Mouse (Mus musculus): ENCODE data around the gene Pex16. TPM values are rescaled to one million over a fixed set of nuclear protein-coding genes. Genes with fewer than 3 reads are reported as not detected.

The Pex16 gene
- polyA plus RNA-seq, 1 experiment from 2014 or later, result 18.6 TPM

GRCm38 (mm10) chr2:92371971-92372690, 2.3 kb upstream of the Pex16 start:
- H3K27ac ChIP-seq, result peak overlapping the region; percentile 73; the same call in 1 of the 2 replicates
- H3K4me3 ChIP-seq, result no peak overlapping the region
- 0 out of 2 replicates have a peak, but pooled peaks cover 3% of the 10 kb centered on the region for H3K36me3 ChIP-seq
- ATAC-seq (ENCODE audit: low FRiP score, low read depth), result no peak
- H3K4me2 ChIP-seq (replicated peaks), result peak overlapping the region; percentile 88
- H3K9me3 ChIP-seq, result no peaks in the 10 kb centered on the region
- 25% methylated on average over 10 of the region's 10 CpGs for WGBS
- H3K4me1 ChIP-seq, result peaks cover 67% of the 10 kb centered on the region
- H3K9ac ChIP-seq, result 0 out of 2 replicates have a peak overlapping the region, but pooled peaks have one; percentile 19
- peaks cover 34% of the 10 kb centered on the region for H3K27me3 ChIP-seq

GRCm38 (mm10) chr2:92372767-92373436, 1.6 kb upstream of the Pex16 start:
- 52% methylated on average over 9 of the region's 9 CpGs for WGBS
- peaks cover 61% of the 10 kb centered on the region for H3K4me1 ChIP-seq

GRCm38 (mm10) chr2:92373437-92373813, 1.1 kb upstream of the Pex16 start:
- no peak for ATAC-seq (ENCODE audit: low FRiP score, low read depth)

More at GRCm38 (mm10) chr2:92372767-92373436, 1.6 kb upstream of the Pex16 start:
- peaks cover 34% of the 10 kb centered on the region for H3K27me3 ChIP-seq
- no peak overlapping the region for H3K4me2 ChIP-seq (replicated peaks)
- no peak for ATAC-seq (ENCODE audit: low FRiP score, low read depth)
- no peaks in the 10 kb centered on the region for H3K9me3 ChIP-seq
- no peak overlapping the region for H3K4me3 ChIP-seq
- peak overlapping the region; percentile 44; the same call in 1 of the 2 replicates for H3K27ac ChIP-seq
- no peaks in the 10 kb centered on the region; the same call in 1 of the 2 replicates for H3K36me3 ChIP-seq
- 0 out of 2 replicates have a peak overlapping the region, but pooled peaks have one; percentile 19 for H3K9ac ChIP-seq

GRCm38 (mm10) chr2:92375099-92375623, 685 bp downstream of the Pex16 start:
- Histone ChIP-seq H3K36me3 (peaks cover 22% of the 10 kb centered on the region), H3K4me3 (peak overlapping the region; percentile 80), H3K27ac (peak overlapping the region; percentile 84), H3K9me3 (no peaks in the 10 kb centered on the region), H3K4me1 (peaks cover 50% of the 10 kb centered on the region), H3K9ac (peak overlapping the region; percentile 78), H3K27me3 (peaks cover 24% of the 10 kb centered on the region), H3K4me2 (replicated peaks) (peak overlapping the region; percentile 97)
- ATAC-seq (ENCODE audit: low FRiP score, low read depth), result peak; percentile 94
- WGBS, result under 1% methylated on average over 27 of the region's 29 CpGs

More at GRCm38 (mm10) chr2:92373437-92373813, 1.1 kb upstream of the Pex16 start:
- H3K27ac ChIP-seq, result peak overlapping the region; percentile 6; the same call in 1 of the 2 replicates
- peak overlapping the region; percentile 97; the same call in 1 of the 2 replicates for H3K4me2 ChIP-seq (replicated peaks)
- H3K36me3 ChIP-seq, result peaks cover 5% of the 10 kb centered on the region
- H3K27me3 ChIP-seq, result peaks cover 34% of the 10 kb centered on the region
- no peak overlapping the region for H3K4me3 ChIP-seq
- H3K4me1 ChIP-seq, result peaks cover 61% of the 10 kb centered on the region
- no peak overlapping the region for H3K9ac ChIP-seq
- WGBS, result 79% methylated on average over 11 of the region's 11 CpGs
- no peaks in the 10 kb centered on the region for H3K9me3 ChIP-seq

- no peak overlapping the region for H3K27ac ChIP-seq
- H3K9ac ChIP-seq, result peak overlapping the region; percentile 78
- WGBS, result 12% methylated on average over 10 of the region's 10 CpGs
- H3K27me3 ChIP-seq, result peaks cover 19% of the 10 kb centered on the region
- peak overlapping the region; percentile 97 for H3K4me2 ChIP-seq (replicated peaks)
- H3K4me1 ChIP-seq, result peaks cover 44% of the 10 kb centered on the region
- H3K9me3 ChIP-seq, result no peaks in the 10 kb centered on the region
- H3K36me3 ChIP-seq, result peaks cover 29% of the 10 kb centered on the region
- no peak for ATAC-seq (ENCODE audit: low FRiP score, low read depth)
- H3K4me3 ChIP-seq, result peak overlapping the region; percentile 80
These were observed 1.3 kb downstream of the Pex16 start for GRCm38 (mm10) chr2:92375788-92376187.

GRCm38 (mm10) chr2:92376300-92376699, 1.8 kb downstream of the Pex16 start:
- peaks cover 39% of the 10 kb centered on the region for H3K4me1 ChIP-seq
- no peak for ATAC-seq (ENCODE audit: low FRiP score, low read depth)
- H3K9ac ChIP-seq, result peak overlapping the region; percentile 78
- 82% methylated on average over 6 of the region's 6 CpGs for WGBS
- peak overlapping the region; percentile 80 for H3K4me3 ChIP-seq
- H3K9me3 ChIP-seq, result no peaks in the 10 kb centered on the region
- H3K27ac ChIP-seq, result no peak overlapping the region
- H3K4me2 ChIP-seq (replicated peaks), result peak overlapping the region; percentile 97
- peaks cover 34% of the 10 kb centered on the region for H3K36me3 ChIP-seq
- peaks cover 14% of the 10 kb centered on the region for H3K27me3 ChIP-seq

- peaks cover 44% of the 10 kb centered on the region for H3K36me3 ChIP-seq
- WGBS, result 90% methylated on average over 7 of the region's 7 CpGs
- H3K27me3 ChIP-seq, result peaks cover 4% of the 10 kb centered on the region; the same call in 1 of the 2 replicates
- no peak overlapping the region for H3K4me3 ChIP-seq
- peaks cover 28% of the 10 kb centered on the region for H3K4me1 ChIP-seq
- no peak overlapping the region for H3K4me2 ChIP-seq (replicated peaks)
- H3K9me3 ChIP-seq, result no peaks in the 10 kb centered on the region
- ATAC-seq (ENCODE audit: low FRiP score, low read depth), result no peak
- no peak overlapping the region for H3K9ac ChIP-seq
- H3K27ac ChIP-seq, result no peak overlapping the region
These were observed 2.8 kb downstream of the Pex16 start for GRCm38 (mm10) chr2:92377320-92377719.

GRCm38 (mm10) chr2:92379783-92380494, 5.5 kb downstream of the Pex16 start:
- no peak for ATAC-seq (ENCODE audit: low FRiP score, low read depth)
- 75% methylated on average over 17 of the region's 17 CpGs for WGBS

GRCm38 (mm10) chr2:92380495-92381050, 6.1 kb downstream of the Pex16 start:
- ATAC-seq (ENCODE audit: low FRiP score, low read depth), result no peak
- Histone ChIP-seq H3K4me3 (no peak overlapping the region), H3K4me1 (peaks cover 10% of the 10 kb centered on the region), H3K9ac (no peak overlapping the region), H3K36me3 (peaks cover 75% of the 10 kb centered on the region), H3K27me3 (no peaks in the 10 kb centered on the region), H3K27ac (no peak overlapping the region), H3K9me3 (no peaks in the 10 kb centered on the region), H3K4me2 (replicated peaks) (no peak overlapping the region)
- 73% methylated on average over 6 of the region's 6 CpGs for WGBS

More at GRCm38 (mm10) chr2:92379783-92380494, 5.5 kb downstream of the Pex16 start:
- H3K27ac ChIP-seq, result no peak overlapping the region
- H3K4me2 ChIP-seq (replicated peaks), result no peak overlapping the region
- H3K9ac ChIP-seq, result no peak overlapping the region
- H3K9me3 ChIP-seq, result no peaks in the 10 kb centered on the region
- H3K36me3 ChIP-seq, result peaks cover 69% of the 10 kb centered on the region
- peaks cover 10% of the 10 kb centered on the region for H3K4me1 ChIP-seq
- H3K4me3 ChIP-seq, result no peak overlapping the region
- H3K27me3 ChIP-seq, result no peaks in the 10 kb centered on the region

GRCm38 (mm10) chr2:92381161-92381560, 6.7 kb downstream of the Pex16 start:
- Histone ChIP-seq H3K9ac (no peak overlapping the region), H3K27ac (no peak overlapping the region), H3K9me3 (no peaks in the 10 kb centered on the region), H3K4me2 (replicated peaks) (no peak overlapping the region), H3K27me3 (no peaks in the 10 kb centered on the region), H3K4me3 (no peak overlapping the region), H3K36me3 (peaks cover 81% of the 10 kb centered on the region), H3K4me1 (peaks cover 4% of the 10 kb centered on the region)
- WGBS, result 84% methylated on average over 5 of the region's 5 CpGs
- ATAC-seq (ENCODE audit: low FRiP score, low read depth), result no peak

- Histone ChIP-seq H3K27me3 (no peaks in the 10 kb centered on the region), H3K4me2 (replicated peaks) (no peak within 1 kb of the TSS), H3K27ac (no peak within 1 kb of the TSS), H3K4me1 (no peaks in the 10 kb centered on the region), H3K4me3 (no peak within 1 kb of the TSS), H3K9ac (no peak within 1 kb of the TSS), H3K36me3 (peaks cover 90% of the 10 kb centered on the region), H3K9me3 (no peaks in the 10 kb centered on the region)
- WGBS, result 78% methylated on average over 5 of the region's 5 CpGs
- ATAC-seq (ENCODE audit: low FRiP score, low read depth), result no peak
These were observed 7.6 kb downstream of the Pex16 start, which contains the start of gene 1700029I15Rik for GRCm38 (mm10) chr2:92381901-92382588. Gene 1700029I15Rik, plus strand, starts transcription at chr2:92382538.
